Mouse (Mus musculus) bone marrow, adult 2 months (tissue): ENCODE results near the gene Cabcoco1. TPM values are rescaled to one million over a fixed set of nuclear protein-coding genes. Genes with fewer than 3 reads are reported as not detected.

Experiments used
- H3K27ac ChIP-seq: fragments of 200-500 bp; 2 replicates; pipeline ENCODE4 v1.5.1; 2012; ENCODE audit warnings: low read depth, mild to moderate bottlenecking, control low read depth, inconsistent platforms, low read length; ENCODE audit not compliant: control insufficient read depth, poor library complexity, insufficient read depth
- H3K4me1 ChIP-seq: fragments of 200-500 bp; 2 replicates; pipeline ENCODE4 v1.6.1; 2011; ENCODE audit warnings: low read length; ENCODE audit not compliant: control insufficient read depth, insufficient read depth
- H3K4me3 ChIP-seq: fragments of 200-500 bp; replicated peaks from 2 replicates; pipeline ENCODE3; 2011; ENCODE audit warnings: mild to moderate bottlenecking, low read depth, low read length, control low read depth; ENCODE audit not compliant: control insufficient read depth
- CTCF ChIP-seq: fragments of 200-500 bp; IDR thresholded peaks from 2 replicates; pipeline ENCODE4 v1.5.1; 2011; ENCODE audit warnings: low read length, control low read depth; ENCODE audit not compliant: control insufficient read depth, insufficient read depth
- POLR2A ChIP-seq: fragments of 200-500 bp; IDR thresholded peaks from 2 replicates; pipeline ENCODE4 v1.6.1; 2011; ENCODE audit warnings: low read depth, mild to moderate bottlenecking, control low read depth, low read length, borderline replicate concordance; ENCODE audit not compliant: control insufficient read depth
- WGBS: fragments of 180-500 bp; shearing (Covaris S2); methylation state at CpG from one replicate; pipeline ENCODE4 v1.1.7; 2018; 5-methylcytosine and 5-hydroxymethylcytosine counted together
- polyA plus RNA-seq: library from polyadenylated mRNA; stranded (reverse); fragments of >200 nt; gene quantifications from 2 replicates; pipeline ENCODE4 v1.2.4, GENCODE M21; 2011; ENCODE audit warnings: low replicate concordance; ENCODE audit not compliant: missing spikeins, insufficient read depth, insufficient read length

Gene Cabcoco1
- polyA plus RNA-seq, 1 experiment = not detected

DNA sequence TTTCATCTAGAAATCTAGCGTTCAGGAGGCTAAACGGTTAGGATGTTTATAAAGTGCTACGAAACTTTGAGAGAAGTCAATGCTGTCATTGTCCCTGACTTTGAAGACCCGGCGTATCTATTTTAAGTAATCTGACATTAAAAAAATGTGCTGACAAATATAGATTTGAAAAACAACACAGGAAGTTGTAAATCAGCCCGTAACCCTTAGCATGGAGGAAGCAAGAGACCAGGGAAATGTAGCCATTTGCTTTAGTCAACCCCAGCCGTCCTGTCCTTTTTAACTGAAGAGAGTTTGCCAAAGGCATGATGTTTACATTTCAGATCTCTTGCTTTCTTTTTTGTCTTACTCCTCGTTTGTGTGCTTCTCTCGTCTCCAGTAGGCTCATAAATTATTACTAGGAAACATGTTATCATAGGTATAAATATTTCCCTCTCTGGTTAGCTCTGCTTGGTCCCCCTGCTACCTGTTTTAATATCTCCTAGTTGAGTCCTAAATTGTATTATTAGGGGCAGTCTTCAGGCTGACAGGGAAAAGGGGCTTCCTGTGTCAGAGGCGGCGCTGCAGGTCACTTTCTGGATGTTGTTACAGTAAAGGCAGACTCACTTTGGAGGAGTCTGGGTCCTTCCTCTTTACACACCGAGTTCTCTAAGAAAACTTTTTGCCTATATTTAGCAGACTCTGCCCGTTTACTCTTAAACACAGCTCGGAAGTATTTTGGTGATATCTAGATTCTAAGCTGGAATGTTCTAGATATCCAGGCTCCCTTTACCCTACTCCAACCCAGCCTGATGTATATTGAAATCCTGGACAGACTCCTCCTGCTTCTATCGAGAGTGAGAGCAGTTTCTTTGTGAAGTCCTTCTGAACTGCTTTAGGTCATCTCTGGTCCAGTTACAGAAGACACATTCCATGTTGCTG, 95.6 kb downstream of the Cabcoco1 start:
- H3K4me1 ChIP-seq = no peaks in the 10 kb centered on the region; the same call in 1 of the 2 replicates
- TF ChIP-seq CTCF = no peak
- no peak for TF ChIP-seq POLR2A
- H3K4me3 ChIP-seq = peak overlapping the region; percentile 13
- H3K27ac ChIP-seq = no peak overlapping the region; the same call in 1 of the 2 replicates
- 4% methylated on average over 15 of the region's 15 CpGs for WGBS

DNA sequence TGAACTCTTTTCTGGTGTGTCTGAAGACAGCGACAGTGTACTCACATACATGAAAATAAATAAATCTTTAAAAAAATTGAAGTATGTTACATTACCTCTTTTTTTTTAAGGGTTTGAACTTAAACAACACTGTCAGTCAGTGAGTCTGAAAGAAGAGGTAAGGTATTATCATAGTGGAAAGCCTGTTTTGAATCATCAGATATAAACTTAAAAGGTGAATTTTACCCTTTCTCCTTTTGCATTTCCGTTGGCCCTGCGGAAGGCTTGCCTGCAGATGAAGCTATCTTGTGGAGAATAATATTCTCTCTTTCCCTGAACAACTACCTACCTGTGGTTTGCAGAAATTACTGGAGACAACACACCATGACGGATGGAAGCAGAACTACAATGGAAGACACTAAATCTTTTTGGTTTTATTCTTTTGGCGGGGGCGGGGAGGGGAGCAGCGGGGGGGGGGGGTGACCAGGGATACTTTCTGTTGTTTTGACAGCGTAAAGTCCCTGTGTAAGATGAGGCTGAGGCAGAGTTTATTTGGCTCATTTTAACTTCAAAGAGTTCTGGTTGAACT, 96.4 kb downstream of the Cabcoco1 start:
- H3K27ac ChIP-seq = peak overlapping the region; percentile 64; the same call in 1 of the 2 replicates
- H3K4me3 ChIP-seq = no peak overlapping the region
- 53% methylated on average over 8 of the region's 8 CpGs for WGBS
- no peak for TF ChIP-seq POLR2A
- no peaks in the 10 kb centered on the region; the same call in 1 of the 2 replicates for H3K4me1 ChIP-seq

DNA sequence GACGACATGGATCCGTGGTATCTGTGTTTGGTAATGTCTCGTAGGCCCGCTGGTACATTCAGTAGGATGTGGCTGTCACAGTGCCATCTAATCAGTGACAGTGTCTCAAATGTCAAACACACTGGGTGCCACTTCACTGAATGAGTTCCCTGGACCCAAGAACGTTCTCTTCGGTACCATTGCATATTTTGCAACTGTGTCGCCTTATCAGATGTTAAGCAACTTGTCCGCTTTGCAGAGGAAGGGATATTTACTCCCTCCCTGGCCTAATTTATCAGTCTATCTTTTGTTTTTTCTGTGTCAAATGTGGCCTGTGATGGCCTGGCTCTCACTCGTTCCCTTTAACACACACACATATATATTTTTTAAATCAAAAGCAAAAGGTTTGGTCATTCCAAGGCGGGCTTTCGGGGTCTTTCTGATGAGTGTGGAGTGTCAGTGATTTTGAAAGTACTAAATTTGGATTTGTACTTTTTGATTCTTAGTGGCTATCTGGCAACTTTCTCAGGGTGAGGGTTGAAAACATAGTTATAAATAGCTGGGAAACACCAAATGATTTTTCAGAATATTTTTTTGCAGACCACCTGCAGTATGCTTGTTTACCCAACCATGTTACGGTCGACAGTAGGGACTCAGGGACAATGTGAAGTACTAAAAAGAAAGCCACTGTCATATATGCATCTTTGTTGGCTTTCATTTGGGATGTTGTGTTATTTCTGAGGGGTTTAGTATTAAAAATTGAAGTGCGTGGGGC, 97.2 kb downstream of the Cabcoco1 start:
- TF ChIP-seq POLR2A = no peak
- no peak for TF ChIP-seq CTCF
- H3K4me3 ChIP-seq = no peak overlapping the region
- H3K4me1 ChIP-seq = no peaks in the 10 kb centered on the region; the same call in 1 of the 2 replicates
- WGBS = 65% methylated on average over 14 of the region's 14 CpGs
- peak overlapping the region; percentile 75 for H3K27ac ChIP-seq

DNA sequence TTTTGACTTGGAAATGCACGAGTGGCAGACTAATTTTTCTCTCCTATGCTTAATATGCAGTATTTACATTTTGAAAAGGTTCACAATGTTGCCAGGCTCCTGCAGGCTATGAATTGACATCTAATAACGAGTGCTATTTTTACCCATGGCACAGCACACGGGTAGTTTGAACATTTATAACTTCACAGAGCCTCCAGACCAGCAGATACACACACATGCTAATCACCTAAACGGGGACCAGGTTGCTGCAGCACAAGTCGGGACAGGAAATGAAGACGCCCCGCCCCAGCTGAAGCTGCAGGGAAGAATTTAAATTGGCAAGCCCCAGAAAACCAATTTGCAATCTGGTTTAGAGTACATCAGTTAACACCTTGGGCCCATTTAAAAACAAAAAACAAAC, 98.6 kb downstream of the Cabcoco1 start:
- TF ChIP-seq POLR2A (no peak), CTCF (no peak)
- 2% methylated on average over 7 of the region's 7 CpGs for WGBS
- H3K4me1 ChIP-seq = no peaks in the 10 kb centered on the region; the same call in 1 of the 2 replicates
- H3K4me3 ChIP-seq = no peak overlapping the region
- peak overlapping the region; percentile 70 for H3K27ac ChIP-seq

DNA sequence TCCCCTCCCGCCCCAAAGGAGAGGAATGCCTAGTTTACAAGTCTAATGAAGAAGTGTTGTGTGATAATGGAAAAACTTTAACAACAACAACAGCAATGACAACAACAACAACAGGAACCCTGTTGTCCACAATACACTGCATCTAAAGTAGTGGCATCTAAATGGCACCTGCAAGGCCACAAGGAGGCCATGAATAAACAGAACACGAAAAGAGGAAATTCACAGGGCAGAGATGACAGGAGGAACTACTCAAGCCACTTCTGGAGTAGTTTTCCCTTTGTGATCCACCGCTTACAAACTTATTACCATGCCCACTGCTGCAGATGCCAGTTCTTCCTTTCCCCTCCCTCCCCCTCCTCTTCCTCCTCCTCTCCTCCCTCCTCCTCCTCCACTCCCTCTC, 99.0 kb downstream of the Cabcoco1 start:
- Histone ChIP-seq H3K27ac (peak overlapping the region; percentile 70), H3K4me3 (peak overlapping the region; percentile 38), H3K4me1 (no peaks in the 10 kb centered on the region; the same call in 1 of the 2 replicates)
- TF ChIP-seq CTCF (no peak), POLR2A (no peak)
- WGBS = 25% methylated on average over 3 of the region's 3 CpGs

DNA sequence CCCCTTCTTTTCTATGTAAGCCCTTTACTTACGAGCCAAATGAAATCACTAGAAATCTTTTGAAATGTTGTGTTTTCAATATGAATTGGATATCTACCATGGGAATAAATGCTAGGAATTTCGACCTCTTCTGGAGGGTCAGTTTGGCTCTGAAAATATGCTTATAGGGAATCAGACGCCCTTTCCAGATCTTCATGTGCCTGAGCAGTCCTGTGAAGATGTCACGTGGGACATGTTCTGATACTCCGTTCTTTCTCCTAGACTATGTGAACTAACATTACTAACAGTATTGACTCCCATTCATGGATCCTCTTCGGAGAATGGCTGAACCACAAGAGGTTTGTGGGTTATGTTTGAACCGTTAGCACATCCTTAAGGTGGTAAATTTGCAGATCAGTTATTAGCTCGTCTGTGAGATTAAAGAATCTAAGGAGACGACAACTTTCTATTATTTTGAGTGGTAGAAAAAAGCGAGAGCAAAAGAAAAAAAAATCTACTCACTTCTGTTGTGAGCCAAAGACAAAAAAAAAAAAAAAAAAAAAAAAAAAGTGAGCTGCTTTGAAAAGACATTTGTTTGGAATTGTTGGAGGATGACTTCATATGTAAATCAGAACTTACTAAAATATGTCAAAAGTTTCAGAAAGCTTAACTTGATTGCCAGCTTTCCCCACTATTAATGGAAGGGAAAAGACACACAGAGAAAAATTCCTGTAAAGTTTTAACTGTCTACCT, 99.6 kb downstream of the Cabcoco1 start:
- 72% methylated on average over 10 of the region's 10 CpGs for WGBS
- TF ChIP-seq CTCF = no peak
- no peak for TF ChIP-seq POLR2A
- no peak overlapping the region for H3K27ac ChIP-seq

DNA sequence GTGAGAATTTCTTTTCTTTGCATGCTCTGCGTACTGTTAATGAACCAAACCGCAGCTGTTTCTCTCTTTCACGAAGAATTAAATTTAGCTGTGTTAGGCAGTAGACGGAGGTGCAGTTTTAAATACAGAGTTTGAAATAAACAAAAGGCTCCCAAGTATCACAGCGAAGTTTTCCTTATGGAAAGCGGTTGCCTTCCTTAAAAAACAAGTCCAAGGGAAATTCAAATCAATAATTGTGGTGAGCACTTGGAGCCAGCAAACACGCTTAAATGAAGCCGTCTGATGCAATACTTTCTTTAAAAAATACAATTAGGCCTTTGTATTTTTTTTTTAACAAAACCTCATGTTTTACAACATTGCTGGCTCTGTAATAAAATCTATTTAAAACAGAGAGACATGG, 101.2 kb downstream of the Cabcoco1 start:
- TF ChIP-seq POLR2A (no peak), CTCF (no peak)
- Histone ChIP-seq H3K27ac (no peak overlapping the region), H3K4me1 (no peaks in the 10 kb centered on the region; the same call in 1 of the 2 replicates), H3K4me3 (no peak overlapping the region)
- 84% methylated on average over 8 of the region's 8 CpGs for WGBS

More for the DNA sequence above, 99.6 kb downstream of the Cabcoco1 start:
- no peaks in the 10 kb centered on the region; the same call in 1 of the 2 replicates for H3K4me1 ChIP-seq
- H3K4me3 ChIP-seq = no peak overlapping the region
